Comparison of ENCODE assay signal across 8 mouse cellular contexts in genomic region chr15:27935772-27936746, GRCm38 (mm10).
DNase-seq lines count a peak whose midpoint lies in the region; ATAC-seq and TF ChIP-seq lines count a peak whose summit lies in the region.

No protein-coding gene starts in this region.

- no peak for TF ChIP-seq CTCF in kidney, adult 2 months (conservative IDR thresholded peaks at IDR 0.05; ENCODE audit: insufficient read depth, insufficient read length, low read depth, low read length)
- no peak for TF ChIP-seq CTCF in hindbrain, postnatal 0 days (IDR thresholded peaks at IDR 0.05; ENCODE audit: low read depth)

- no peak for DNase-seq in kidney, adult 2 months
- peak; percentile 74 for DNase-seq in embryonic facial prominence, embryonic 14.5 days (ENCODE audit: low spot score)
- DNase-seq in hindbrain, postnatal 0 days (ENCODE audit: low spot score), result no peak
- DNase-seq in neural tube, embryonic 11.5 days (ENCODE audit: low spot score), result no peak
- no peak for DNase-seq in gastrocnemius, postnatal 36 days
- no peak for DNase-seq in adrenal gland, adult 2 months
- DNase-seq in right cerebral cortex, adult 2 months (ENCODE audit: low spot score in 2 of 2), result no peak

- no peak for TF ChIP-seq POLR2A in kidney, adult 2 months (IDR thresholded peaks at IDR 0.05; ENCODE audit: low read depth, low read length)

- no peak overlapping the region for H3K9ac ChIP-seq in kidney, embryonic 15.5 days
- H3K9ac ChIP-seq in embryonic facial prominence, embryonic 14.5 days (ENCODE audit: low read depth, low read length), result no peak overlapping the region
- peak overlapping the region; percentile 45; the same call in 1 of the 2 replicates for H3K9ac ChIP-seq in hindbrain, postnatal 0 days (replicated peaks; ENCODE audit: low read length)
- peak overlapping the region; percentile 51; the same call in 1 of the 2 replicates for H3K9ac ChIP-seq in neural tube, embryonic 11.5 days (ENCODE audit: low read length)

- 71% methylated on average over 12 of the region's 12 CpGs for WGBS in kidney, embryonic 15.5 days
- WGBS in kidney, adult 2 months, result 85% methylated on average over 12 of the region's 12 CpGs
- WGBS in embryonic facial prominence, embryonic 14.5 days, result 50% methylated on average over 12 of the region's 12 CpGs
- WGBS in hindbrain, postnatal 0 days, result 66% methylated on average over 12 of the region's 12 CpGs
- 61% methylated on average over 12 of the region's 12 CpGs for WGBS in neural tube, embryonic 11.5 days

- ATAC-seq in kidney, embryonic 15.5 days (replicated peaks; ENCODE audit: low FRiP score), result no peak
- no peak for ATAC-seq in embryonic facial prominence, embryonic 14.5 days (ENCODE audit: low read depth)
- no peak for ATAC-seq in hindbrain, postnatal 0 days
- ATAC-seq in neural tube, embryonic 11.5 days (ENCODE audit: insufficient read depth, low FRiP score, low TSS enrichment), result no peak

- H3K36me3 ChIP-seq in kidney, embryonic 15.5 days, result no peaks in the 10 kb centered on the region
- no peaks in the 10 kb centered on the region for H3K36me3 ChIP-seq in kidney, adult 2 months (ENCODE audit: control insufficient read depth, insufficient read depth, low read length)
- H3K36me3 ChIP-seq in embryonic facial prominence, embryonic 14.5 days (ENCODE audit: control insufficient read depth, insufficient read depth, low read length), result no peaks in the 10 kb centered on the region
- H3K36me3 ChIP-seq in hindbrain, postnatal 0 days (ENCODE audit: insufficient read depth, low read length), result no peaks in the 10 kb centered on the region
- H3K36me3 ChIP-seq in neural tube, embryonic 11.5 days (ENCODE audit: control insufficient read depth, insufficient read depth, low read length), result no peaks in the 10 kb centered on the region

- H3K27ac ChIP-seq in kidney, embryonic 15.5 days, result peak overlapping the region; percentile 64; the same call in 1 of the 2 replicates
- no peak overlapping the region for H3K27ac ChIP-seq in kidney, adult 2 months (ENCODE audit: insufficient read depth, low read depth, low read length)
- peak overlapping the region; percentile 21; the same call in 1 of the 2 replicates for H3K27ac ChIP-seq in embryonic facial prominence, embryonic 14.5 days (replicated peaks; ENCODE audit: low read depth, low read length)
- H3K27ac ChIP-seq in hindbrain, postnatal 0 days, result peak overlapping the region; percentile 89
- H3K27ac ChIP-seq in neural tube, embryonic 11.5 days (ENCODE audit: low read depth, low read length), result peak overlapping the region; percentile 72; the same call in 1 of the 2 replicates

- intact Hi-C loops in gastrocnemius, postnatal 36 days (cut with DNase I), result no loop called here

- peaks cover 50% of the 10 kb centered on the region for H3K4me1 ChIP-seq in kidney, embryonic 15.5 days
- peaks cover 13% of the 10 kb centered on the region for H3K4me1 ChIP-seq in kidney, adult 2 months (ENCODE audit: control insufficient read depth, insufficient read depth, low read length)
- H3K4me1 ChIP-seq in embryonic facial prominence, embryonic 14.5 days (ENCODE audit: control insufficient read depth, insufficient read depth, low read length), result peaks cover 35% of the 10 kb centered on the region
- peaks cover 45% of the 10 kb centered on the region for H3K4me1 ChIP-seq in hindbrain, postnatal 0 days (ENCODE audit: insufficient read depth, low read length)
- H3K4me1 ChIP-seq in neural tube, embryonic 11.5 days (ENCODE audit: control insufficient read depth, insufficient read depth, low read length), result peaks cover 28% of the 10 kb centered on the region

- H3K4me3 ChIP-seq in kidney, embryonic 15.5 days (replicated peaks), result no peak overlapping the region
- no peak overlapping the region for H3K4me3 ChIP-seq in kidney, adult 2 months (ENCODE audit: insufficient read depth, low read depth, low read length)
- no peak overlapping the region for H3K4me3 ChIP-seq in embryonic facial prominence, embryonic 14.5 days (ENCODE audit: low read depth, low read length)
- H3K4me3 ChIP-seq in hindbrain, postnatal 0 days (ENCODE audit: low read length), result no peak overlapping the region
- H3K4me3 ChIP-seq in neural tube, embryonic 11.5 days (ENCODE audit: low read depth, low read length), result no peak overlapping the region

- no peak overlapping the region for H3K4me2 ChIP-seq in kidney, embryonic 15.5 days
- no peak overlapping the region for H3K4me2 ChIP-seq in embryonic facial prominence, embryonic 14.5 days (ENCODE audit: low read depth, low read length)
- peak overlapping the region; percentile 62; the same call in 1 of the 2 replicates for H3K4me2 ChIP-seq in hindbrain, postnatal 0 days (ENCODE audit: low read depth, low read length)
- no peak overlapping the region for H3K4me2 ChIP-seq in neural tube, embryonic 11.5 days (ENCODE audit: low read depth)

- H3K9me3 ChIP-seq in kidney, embryonic 15.5 days (replicated peaks), result no peaks in the 10 kb centered on the region
- H3K9me3 ChIP-seq in embryonic facial prominence, embryonic 14.5 days (ENCODE audit: control insufficient read depth, low read length), result no peaks in the 10 kb centered on the region
- no peaks in the 10 kb centered on the region for H3K9me3 ChIP-seq in hindbrain, postnatal 0 days (ENCODE audit: low read length)
- no peaks in the 10 kb centered on the region for H3K9me3 ChIP-seq in neural tube, embryonic 11.5 days (ENCODE audit: control insufficient read depth, low read length)

- H3K27me3 ChIP-seq in kidney, embryonic 15.5 days, result no peaks in the 10 kb centered on the region
- H3K27me3 ChIP-seq in kidney, adult 2 months (replicated peaks; ENCODE audit: control insufficient read depth, insufficient read depth, low read length), result no peaks in the 10 kb centered on the region
- no peaks in the 10 kb centered on the region for H3K27me3 ChIP-seq in embryonic facial prominence, embryonic 14.5 days (replicated peaks; ENCODE audit: control insufficient read depth, insufficient read depth, low read length)
- H3K27me3 ChIP-seq in hindbrain, postnatal 0 days (ENCODE audit: insufficient read depth, low read length), result no peaks in the 10 kb centered on the region
- no peaks in the 10 kb centered on the region for H3K27me3 ChIP-seq in neural tube, embryonic 11.5 days (ENCODE audit: control insufficient read depth, insufficient read depth, low read length)

Comparison
In these comparisons a context has a peak if more than half of its experiments do, and no peak if none do; other contexts are left out.
1. H3K9ac ChIP-seq: peak in hindbrain, postnatal 0 days (single experiment) and neural tube, embryonic 11.5 days (single experiment); none in kidney, embryonic 15.5 days (single experiment) and embryonic facial prominence, embryonic 14.5 days (single experiment).